Mouse (Mus musculus) testis, adult 2 months (tissue): Measurements from ENCODE around the gene N4bp3. TPM values are rescaled to one million over a fixed set of nuclear protein-coding genes. Genes with fewer than 3 reads are reported as not detected.
A peak's percentile ranks its signal among the peaks of the same experiment; 100 is the strongest.

Experiments used
- H3K27ac ChIP-seq: fragments of 200-500 bp; 2 replicates; pipeline ENCODE4 v1.5.1; 2012; ENCODE audit warnings: low read depth, low read length; ENCODE audit not compliant: control insufficient read depth, insufficient read depth
- H3K27me3 ChIP-seq: fragments of 200-500 bp; 2 replicates; pipeline ENCODE4 v1.6.1; 2012; ENCODE audit warnings: mild to moderate bottlenecking, low read length, moderate library complexity; ENCODE audit not compliant: control insufficient read depth, insufficient read depth
- H3K36me3 ChIP-seq: fragments of 200-500 bp; 2 replicates; pipeline ENCODE4 v1.6.1; 2012; ENCODE audit warnings: mild to moderate bottlenecking, low read length; ENCODE audit not compliant: control insufficient read depth, insufficient read depth
- H3K4me1 ChIP-seq: fragments of 200-500 bp; 2 replicates; pipeline ENCODE4 v1.6.1; 2012; ENCODE audit warnings: low read length; ENCODE audit not compliant: control insufficient read depth, insufficient read depth
- H3K4me3 ChIP-seq: fragments of 200-500 bp; 2 replicates; pipeline ENCODE4 v1.5.1; 2012; ENCODE audit warnings: low read depth, mild to moderate bottlenecking, low read length, moderate library complexity, mixed read lengths; ENCODE audit not compliant: control insufficient read depth
- CTCF ChIP-seq: fragments of 200-500 bp; IDR thresholded peaks from 2 replicates; pipeline ENCODE4 v1.5.1; 2012; ENCODE audit warnings: low read depth, mild to moderate bottlenecking, inconsistent platforms, low read length, moderate library complexity; ENCODE audit not compliant: control insufficient read depth, insufficient read depth, insufficient replicate concordance
- POLR2A ChIP-seq: fragments of 200-500 bp; IDR thresholded peaks from 2 replicates; pipeline ENCODE4 v1.6.1; 2012; ENCODE audit warnings: low read depth, mild to moderate bottlenecking, inconsistent platforms, low read length, moderate library complexity; ENCODE audit not compliant: control insufficient read depth
- polyA plus RNA-seq: library from polyadenylated mRNA; depleted of rRNA; stranded (reverse); fragments of >200 nt; gene quantifications from 2 replicates; pipeline ENCODE4 v1.2.3, GENCODE M21; 2012

The N4bp3 gene
- polyA plus RNA-seq, 1 experiment = 16.3 TPM

DNA sequence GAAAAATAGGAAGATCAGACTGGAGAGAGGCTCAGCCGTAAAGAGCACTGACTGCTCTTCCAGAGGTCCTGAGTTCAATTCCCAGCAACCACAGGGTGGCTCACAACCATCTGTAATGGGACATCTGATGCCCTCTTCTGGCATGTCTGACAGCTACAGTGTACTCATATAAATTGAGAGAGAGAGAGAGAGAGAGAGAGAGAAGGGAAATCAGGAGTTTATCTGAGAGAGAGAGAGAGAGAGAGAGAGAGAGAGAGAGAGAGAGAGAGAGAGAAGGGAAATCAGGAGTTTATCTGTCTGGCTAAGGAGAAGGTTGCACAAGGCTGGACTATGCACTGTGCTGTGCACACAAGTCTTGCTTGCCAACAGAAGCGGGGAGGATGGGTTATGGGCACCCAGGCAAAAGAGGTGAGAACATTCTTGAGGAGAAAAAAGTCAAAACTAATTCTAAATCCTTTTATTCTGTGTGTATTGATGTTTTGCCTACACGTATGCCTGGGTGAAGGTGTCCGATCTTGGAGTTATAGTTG lies 2.3 kb upstream of the N4bp3 start:
- Histone ChIP-seq H3K36me3 (no peaks in the 10 kb centered on the region), H3K4me1 (peaks cover 28% of the 10 kb centered on the region), H3K27ac (no peak overlapping the region), H3K27me3 (no peaks in the 10 kb centered on the region), H3K4me3 (no peak overlapping the region)
- no peak for TF ChIP-seq CTCF
- no peak for TF ChIP-seq POLR2A

DNA sequence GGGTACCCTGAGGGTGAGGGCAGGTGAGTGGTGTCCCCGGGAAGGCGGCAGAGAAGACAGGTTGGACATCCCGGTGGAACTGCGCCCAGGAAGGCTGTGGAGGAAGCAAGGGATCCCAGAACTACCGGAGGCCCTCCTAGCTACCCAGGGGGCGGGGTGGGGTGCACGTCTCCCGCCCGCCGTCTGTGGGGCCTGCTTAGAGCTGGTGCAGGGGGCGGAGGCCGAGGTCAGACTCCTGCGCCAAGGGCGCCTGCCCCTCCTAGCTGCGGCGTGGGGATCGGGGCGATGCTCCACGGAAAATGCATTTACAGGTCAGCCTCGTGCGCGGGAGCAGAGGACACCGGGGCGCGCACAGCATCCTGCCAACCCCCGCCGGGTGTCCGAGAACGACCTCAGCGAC lies 381 bp downstream of the N4bp3 start:
- H3K27me3 ChIP-seq = no peaks in the 10 kb centered on the region
- peak overlapping the region; percentile 89 for H3K4me3 ChIP-seq
- TF ChIP-seq POLR2A = no peak
- TF ChIP-seq CTCF = no peak
- peaks cover 32% of the 10 kb centered on the region for H3K4me1 ChIP-seq
- peak overlapping the region; percentile 46 for H3K27ac ChIP-seq
- no peaks in the 10 kb centered on the region for H3K36me3 ChIP-seq

DNA sequence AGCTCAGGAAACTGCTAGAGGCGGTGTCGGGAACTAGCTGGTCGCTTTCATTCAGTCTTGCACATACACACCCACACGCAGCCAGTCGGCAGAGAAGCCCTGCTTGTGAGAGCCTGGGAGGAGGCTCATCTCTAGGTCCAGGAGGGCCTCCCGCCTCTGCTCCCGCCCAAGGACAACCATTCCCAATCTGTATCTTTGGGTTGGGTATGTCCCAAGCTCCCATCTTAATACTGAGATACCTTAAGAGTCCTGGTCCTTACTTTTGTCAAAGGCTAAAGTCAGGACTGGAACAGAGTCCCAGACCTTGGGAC lies 798 bp downstream of the N4bp3 start:
- no peaks in the 10 kb centered on the region for H3K27me3 ChIP-seq
- peak overlapping the region; percentile 89 for H3K4me3 ChIP-seq
- peaks cover 32% of the 10 kb centered on the region for H3K4me1 ChIP-seq
- H3K36me3 ChIP-seq = no peaks in the 10 kb centered on the region
- peak overlapping the region; percentile 46; the same call in 1 of the 2 replicates for H3K27ac ChIP-seq
- TF ChIP-seq POLR2A (no peak), CTCF (no peak)

DNA sequence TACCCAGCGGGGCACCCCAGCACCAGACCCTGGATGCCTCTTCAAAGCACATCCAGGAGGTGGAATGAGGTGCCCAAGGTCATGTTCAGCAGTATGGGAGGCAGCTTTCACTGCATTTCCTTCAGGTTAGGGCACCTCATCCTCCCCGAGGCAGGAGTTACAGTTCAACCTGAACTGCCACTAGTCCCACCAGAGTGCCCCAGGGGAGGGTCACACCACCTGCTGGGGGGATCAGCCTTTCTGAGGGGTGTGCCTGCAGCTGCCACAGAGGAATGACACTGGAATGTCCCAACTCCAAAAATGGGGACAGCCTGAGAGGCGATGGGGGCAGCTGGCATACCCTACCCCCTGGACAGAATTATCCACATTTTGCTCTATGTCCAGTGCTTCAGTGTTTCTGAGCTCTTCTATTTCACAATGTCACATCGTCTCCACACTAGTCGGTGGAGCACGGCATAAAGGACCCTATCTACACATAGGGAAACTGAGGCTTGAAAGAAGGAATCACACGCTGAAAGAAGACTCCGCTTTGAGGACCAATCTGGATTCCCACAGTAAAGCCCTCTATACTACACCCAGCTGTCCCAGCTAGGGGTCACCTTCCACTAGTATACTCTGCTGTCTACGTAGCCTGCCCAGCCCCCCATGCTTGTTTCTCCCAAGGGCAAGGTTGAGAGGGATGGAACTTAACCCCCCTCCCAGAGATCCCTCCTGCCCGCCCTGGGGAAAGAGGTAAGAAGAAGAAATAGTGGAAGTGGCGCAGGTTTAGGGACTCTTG lies 1.3 kb downstream of the N4bp3 start:
- H3K27ac ChIP-seq = peak overlapping the region; percentile 47
- peak overlapping the region; percentile 89 for H3K4me3 ChIP-seq
- no peaks in the 10 kb centered on the region for H3K27me3 ChIP-seq
- peaks cover 32% of the 10 kb centered on the region for H3K4me1 ChIP-seq
- no peak for TF ChIP-seq CTCF
- no peak for TF ChIP-seq POLR2A
- no peaks in the 10 kb centered on the region for H3K36me3 ChIP-seq

DNA sequence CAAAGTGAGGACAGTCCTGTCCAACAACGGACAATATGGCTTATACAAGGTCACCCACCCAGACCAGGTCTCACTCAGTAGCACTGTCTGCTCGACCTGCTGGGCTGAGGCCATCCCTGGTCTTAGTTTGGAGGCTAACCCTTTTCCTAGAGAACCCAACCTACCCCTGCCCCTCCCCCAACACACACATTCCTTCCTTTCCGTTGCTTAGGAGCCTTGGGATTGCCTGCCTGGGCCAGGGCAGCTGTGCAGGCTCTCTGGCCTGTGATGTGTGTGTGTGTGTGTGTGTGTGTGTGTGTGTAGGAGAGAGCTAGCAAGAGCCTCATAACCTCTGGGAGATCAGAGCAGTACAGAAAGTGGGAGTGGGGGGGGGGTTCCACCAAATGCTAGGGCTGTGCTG lies 2.1 kb downstream of the N4bp3 start:
- H3K27me3 ChIP-seq = no peaks in the 10 kb centered on the region
- H3K36me3 ChIP-seq = no peaks in the 10 kb centered on the region
- H3K4me3 ChIP-seq = peak overlapping the region; percentile 39
- TF ChIP-seq CTCF (no peak), POLR2A (peak; percentile 52; the same call in 1 of the 2 replicates)
- H3K27ac ChIP-seq = peak overlapping the region; percentile 47
- H3K4me1 ChIP-seq = peaks cover 32% of the 10 kb centered on the region

DNA sequence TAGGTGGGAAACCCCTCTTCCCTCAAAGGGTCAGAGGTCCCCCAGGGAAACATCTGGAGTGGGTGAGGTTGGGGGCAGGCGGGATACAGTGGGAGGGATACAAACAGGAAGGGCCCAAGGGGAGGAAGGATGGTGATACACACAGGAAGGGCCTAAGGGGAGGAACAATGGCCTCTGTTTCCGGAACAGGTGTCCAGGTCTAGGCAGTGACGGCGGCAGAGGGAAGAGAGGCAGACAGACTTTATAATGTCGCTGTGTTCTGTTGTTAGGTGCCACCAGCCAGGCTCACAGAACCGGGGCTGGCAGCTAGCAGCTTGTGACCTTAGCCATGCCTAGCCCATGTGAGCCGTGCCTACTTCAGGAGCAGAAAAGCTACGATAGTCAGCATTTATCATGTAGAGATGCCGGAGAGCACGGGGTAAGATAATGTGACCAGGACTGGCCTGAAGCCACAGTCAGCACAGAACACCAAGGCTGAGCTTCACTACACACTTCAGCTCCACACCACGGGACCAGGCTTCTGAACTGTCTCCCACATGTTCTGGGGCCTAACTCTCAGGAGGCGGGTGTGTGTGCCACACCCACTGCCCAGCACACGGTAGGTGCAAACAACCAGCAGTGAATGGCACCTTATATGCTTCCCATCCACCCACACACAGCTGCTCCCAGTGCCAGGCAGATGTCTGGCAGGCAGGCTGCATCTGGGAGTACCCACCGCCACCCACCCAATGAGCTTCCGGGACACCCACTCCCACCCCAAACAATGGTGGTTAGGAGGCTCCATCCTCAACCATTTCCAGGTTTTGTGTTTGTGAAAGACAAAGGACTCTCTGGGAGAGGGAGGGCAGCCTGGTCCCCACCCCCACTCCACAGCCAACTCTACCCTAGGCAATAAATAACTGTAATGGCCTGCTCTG lies 3.6 kb downstream of the N4bp3 start:
- TF ChIP-seq POLR2A = no peak
- TF ChIP-seq CTCF = no peak
- H3K27me3 ChIP-seq = no peaks in the 10 kb centered on the region
- H3K27ac ChIP-seq = 0 out of 2 replicates have a peak overlapping the region, but pooled peaks have one; percentile 22
- peaks cover 32% of the 10 kb centered on the region for H3K4me1 ChIP-seq
- no peak overlapping the region for H3K4me3 ChIP-seq
- H3K36me3 ChIP-seq = no peaks in the 10 kb centered on the region

DNA sequence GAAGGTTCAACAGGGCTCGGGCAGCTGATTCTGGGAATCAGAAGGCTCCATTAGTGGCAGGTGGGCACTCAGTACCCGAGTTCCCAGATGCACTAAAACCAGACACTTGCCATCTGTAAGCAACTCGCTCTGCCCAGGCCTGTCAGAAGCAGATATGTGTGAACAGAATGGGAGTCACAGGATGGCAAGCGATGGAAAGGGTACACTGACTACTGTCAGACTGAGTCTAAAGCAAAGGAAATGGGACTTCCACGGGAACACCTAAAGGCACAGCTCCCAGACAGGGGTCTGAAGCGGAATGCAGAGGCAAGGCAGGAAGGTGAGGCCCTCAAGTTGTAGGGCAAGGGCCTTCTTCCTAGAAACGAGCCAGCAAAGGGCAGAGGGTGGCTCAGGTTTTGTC lies 4.4 kb downstream of the N4bp3 start:
- Histone ChIP-seq H3K27ac (no peak overlapping the region), H3K4me3 (no peak overlapping the region), H3K27me3 (no peaks in the 10 kb centered on the region), H3K36me3 (no peaks in the 10 kb centered on the region), H3K4me1 (peaks cover 32% of the 10 kb centered on the region)
- no peak for TF ChIP-seq POLR2A
- TF ChIP-seq CTCF = no peak
